Mouse (Mus musculus): ENCODE data around the gene Tspoap1. TPM values are rescaled to one million over a fixed set of nuclear protein-coding genes. Genes with fewer than 3 reads are reported as not detected.

The Tspoap1 gene
- polyA plus RNA-seq, 1 experiment from 2014 or later: 0.78 TPM

GRCm38 (mm10) chr11:87745632-87746555 is 14.4 kb upstream of the Tspoap1 start:
- 77% methylated on average over 9 of the region's 9 CpGs for WGBS
- no peak overlapping the region for H3K9ac ChIP-seq
- H3K9me3 ChIP-seq (replicated peaks): no peaks in the 10 kb centered on the region
- no peak overlapping the region for H3K4me3 ChIP-seq
- no peak overlapping the region for H3K27ac ChIP-seq (ENCODE audit: poor library complexity, severe bottlenecking)
- no peak for ATAC-seq (ENCODE audit: insufficient number of reproducible peaks, low FRiP score)
- H3K27me3 ChIP-seq (replicated peaks): peaks cover 9% of the 10 kb centered on the region
- H3K4me1 ChIP-seq (replicated peaks): no peaks in the 10 kb centered on the region
- peaks cover 40% of the 10 kb centered on the region for H3K36me3 ChIP-seq
- H3K4me2 ChIP-seq: no peak overlapping the region

GRCm38 (mm10) chr11:87747312-87747711 is 13.0 kb upstream of the Tspoap1 start:
- no peak for ATAC-seq (ENCODE audit: insufficient number of reproducible peaks, low FRiP score)
- H3K9me3 ChIP-seq (replicated peaks): no peaks in the 10 kb centered on the region
- H3K4me3 ChIP-seq: no peak overlapping the region
- H3K27ac ChIP-seq (ENCODE audit: poor library complexity, severe bottlenecking): no peak overlapping the region
- 82% methylated on average over 5 of the region's 5 CpGs for WGBS
- no peak overlapping the region for H3K9ac ChIP-seq
- H3K36me3 ChIP-seq: peaks cover 32% of the 10 kb centered on the region
- peaks cover 9% of the 10 kb centered on the region for H3K27me3 ChIP-seq (replicated peaks)
- H3K4me1 ChIP-seq (replicated peaks): no peaks in the 10 kb centered on the region
- no peak overlapping the region for H3K4me2 ChIP-seq

- H3K27ac ChIP-seq (ENCODE audit: poor library complexity, severe bottlenecking): no peak overlapping the region
- no peak overlapping the region for H3K4me3 ChIP-seq
- H3K4me2 ChIP-seq: no peak overlapping the region
- H3K27me3 ChIP-seq (replicated peaks): peaks cover 9% of the 10 kb centered on the region
- no peak overlapping the region for H3K9ac ChIP-seq
- ATAC-seq (ENCODE audit: insufficient number of reproducible peaks, low FRiP score): no peak
- WGBS: 87% methylated on average over 7 of the region's 7 CpGs
- H3K36me3 ChIP-seq: peaks cover 28% of the 10 kb centered on the region
- H3K9me3 ChIP-seq (replicated peaks): no peaks in the 10 kb centered on the region
- no peaks in the 10 kb centered on the region for H3K4me1 ChIP-seq (replicated peaks)
Measured at GRCm38 (mm10) chr11:87747716-87748115, 12.6 kb upstream of the Tspoap1 start.

GRCm38 (mm10) chr11:87748132-87749119 is 11.9 kb upstream of the Tspoap1 start:
- H3K36me3 ChIP-seq: peaks cover 21% of the 10 kb centered on the region
- H3K4me3 ChIP-seq: no peak overlapping the region
- no peak overlapping the region for H3K9ac ChIP-seq
- no peaks in the 10 kb centered on the region for H3K4me1 ChIP-seq (replicated peaks)
- H3K9me3 ChIP-seq (replicated peaks): no peaks in the 10 kb centered on the region
- ATAC-seq (ENCODE audit: insufficient number of reproducible peaks, low FRiP score): peak; percentile 72; the same call in 1 of the 2 replicates
- WGBS: 28% methylated on average over 19 of the region's 19 CpGs
- H3K27ac ChIP-seq (ENCODE audit: poor library complexity, severe bottlenecking): peak overlapping the region; percentile 36; the same call in 1 of the 2 replicates
- peaks cover 9% of the 10 kb centered on the region for H3K27me3 ChIP-seq (replicated peaks)
- peak overlapping the region; percentile 35 for H3K4me2 ChIP-seq

GRCm38 (mm10) chr11:87749192-87750042 is 10.9 kb upstream of the Tspoap1 start:
- ATAC-seq (ENCODE audit: insufficient number of reproducible peaks, low FRiP score): peak; percentile 81
- Histone ChIP-seq H3K4me1 (replicated peaks) (peaks cover 6% of the 10 kb centered on the region; the same call in 1 of the 2 replicates), H3K27me3 (replicated peaks) (peaks cover 9% of the 10 kb centered on the region), H3K36me3 (peaks cover 12% of the 10 kb centered on the region), H3K4me2 (peak overlapping the region; percentile 35), H3K9me3 (replicated peaks) (no peaks in the 10 kb centered on the region), H3K4me3 (no peak overlapping the region), H3K9ac (no peak overlapping the region), H3K27ac (ENCODE audit: poor library complexity, severe bottlenecking) (peak overlapping the region; percentile 36; the same call in 1 of the 2 replicates)
- WGBS: 36% methylated on average over 18 of the region's 18 CpGs

- ATAC-seq (ENCODE audit: insufficient number of reproducible peaks, low FRiP score): peak; percentile 73
- H3K4me1 ChIP-seq (replicated peaks): peaks cover 10% of the 10 kb centered on the region; the same call in 1 of the 2 replicates
- H3K4me2 ChIP-seq: no peak overlapping the region
- 0 out of 2 replicates have a peak overlapping the region, but pooled peaks have one; percentile 28 for H3K27ac ChIP-seq (ENCODE audit: poor library complexity, severe bottlenecking)
- no peaks in the 10 kb centered on the region for H3K9me3 ChIP-seq (replicated peaks)
- peaks cover 9% of the 10 kb centered on the region for H3K27me3 ChIP-seq (replicated peaks)
- WGBS: 50% methylated on average over 11 of the region's 11 CpGs
- H3K36me3 ChIP-seq: peaks cover 5% of the 10 kb centered on the region; the same call in 1 of the 2 replicates
- no peak overlapping the region for H3K9ac ChIP-seq
- no peak overlapping the region for H3K4me3 ChIP-seq
Measured at GRCm38 (mm10) chr11:87750043-87750421, 10.3 kb upstream of the Tspoap1 start.

GRCm38 (mm10) chr11:87750521-87750920 is 9.8 kb upstream of the Tspoap1 start:
- 0 out of 2 replicates have a peak overlapping the region, but pooled peaks have one; percentile 17 for H3K27ac ChIP-seq (ENCODE audit: poor library complexity, severe bottlenecking)
- 51% methylated on average over 3 of the region's 3 CpGs for WGBS
- peaks cover 9% of the 10 kb centered on the region for H3K27me3 ChIP-seq (replicated peaks)
- H3K4me3 ChIP-seq: no peak overlapping the region
- H3K4me2 ChIP-seq: no peak overlapping the region
- peaks cover 10% of the 10 kb centered on the region; the same call in 1 of the 2 replicates for H3K4me1 ChIP-seq (replicated peaks)
- ATAC-seq (ENCODE audit: insufficient number of reproducible peaks, low FRiP score): no peak
- H3K9ac ChIP-seq: no peak overlapping the region
- H3K36me3 ChIP-seq: peaks cover under 1% of the 10 kb centered on the region; the same call in 1 of the 2 replicates
- H3K9me3 ChIP-seq (replicated peaks): no peaks in the 10 kb centered on the region

GRCm38 (mm10) chr11:87751031-87751430 is 9.3 kb upstream of the Tspoap1 start:
- H3K36me3 ChIP-seq: no peaks in the 10 kb centered on the region
- ATAC-seq (ENCODE audit: insufficient number of reproducible peaks, low FRiP score): no peak
- 0 out of 2 replicates have a peak overlapping the region, but pooled peaks have one; percentile 17 for H3K27ac ChIP-seq (ENCODE audit: poor library complexity, severe bottlenecking)
- no peak overlapping the region for H3K4me3 ChIP-seq
- H3K9me3 ChIP-seq (replicated peaks): no peaks in the 10 kb centered on the region
- peaks cover 10% of the 10 kb centered on the region; the same call in 1 of the 2 replicates for H3K4me1 ChIP-seq (replicated peaks)
- H3K9ac ChIP-seq: no peak overlapping the region
- 69% methylated on average over 8 of the region's 8 CpGs for WGBS
- H3K27me3 ChIP-seq (replicated peaks): peaks cover 9% of the 10 kb centered on the region
- H3K4me2 ChIP-seq: no peak overlapping the region

- WGBS: 54% methylated on average over 4 of the region's 4 CpGs
- H3K27me3 ChIP-seq (replicated peaks): peaks cover 9% of the 10 kb centered on the region
- no peaks in the 10 kb centered on the region for H3K36me3 ChIP-seq
- H3K9ac ChIP-seq: no peak overlapping the region
- H3K4me3 ChIP-seq: no peak overlapping the region
- no peaks in the 10 kb centered on the region for H3K9me3 ChIP-seq (replicated peaks)
- no peak overlapping the region for H3K4me2 ChIP-seq
- no peak overlapping the region for H3K27ac ChIP-seq (ENCODE audit: poor library complexity, severe bottlenecking)
- ATAC-seq (ENCODE audit: insufficient number of reproducible peaks, low FRiP score): no peak
- peaks cover 10% of the 10 kb centered on the region; the same call in 1 of the 2 replicates for H3K4me1 ChIP-seq (replicated peaks)
Measured at GRCm38 (mm10) chr11:87751491-87751966, 8.8 kb upstream of the Tspoap1 start.

GRCm38 (mm10) chr11:87752307-87752706 is 8.0 kb upstream of the Tspoap1 start:
- ATAC-seq (ENCODE audit: insufficient number of reproducible peaks, low FRiP score): no peak
- Histone ChIP-seq H3K9me3 (replicated peaks) (no peaks in the 10 kb centered on the region), H3K4me3 (no peak overlapping the region), H3K9ac (no peak overlapping the region), H3K27me3 (replicated peaks) (peaks cover 9% of the 10 kb centered on the region), H3K4me1 (replicated peaks) (peaks cover 10% of the 10 kb centered on the region; the same call in 1 of the 2 replicates), H3K4me2 (no peak overlapping the region), H3K36me3 (no peaks in the 10 kb centered on the region), H3K27ac (ENCODE audit: poor library complexity, severe bottlenecking) (no peak overlapping the region)
- WGBS: 78% methylated on average over 1 of the region's 1 CpGs
